In the genomic region with DNA sequence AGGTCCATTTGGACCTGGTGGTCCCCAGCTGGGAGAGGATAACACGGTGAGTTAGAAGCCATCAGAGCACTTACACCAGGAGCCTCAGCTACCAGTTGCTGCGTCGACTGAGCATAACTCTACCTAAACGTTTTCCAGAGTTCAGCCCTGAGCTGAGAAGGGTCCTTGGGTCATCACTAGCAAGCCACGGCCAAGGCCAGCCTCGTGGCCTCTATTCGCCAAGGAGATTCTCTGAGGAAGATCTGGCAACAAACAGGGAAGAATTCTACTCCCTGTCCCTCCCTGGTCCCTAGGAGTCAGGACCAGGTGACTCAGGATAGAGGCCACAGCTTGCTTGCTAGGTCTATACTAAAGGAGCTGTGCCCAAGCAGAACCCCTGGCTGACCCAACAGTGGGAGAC, we compare ENCODE assay signal across 24 mouse cellular contexts. TPM values are rescaled to one million over a fixed set of nuclear protein-coding genes. Genes with fewer than 3 reads are reported as not detected.
DNase-seq lines count a peak whose midpoint lies in the region; ATAC-seq and TF ChIP-seq lines count a peak whose summit lies in the region.
"Had no signal": no experiment of that assay in that cellular context is flagged by ENCODE, and none has a peak within 500 bp of the region (broad histone marks: within the 10 kb centered on the region; RNA-seq: fewer than 3 reads in every experiment).

No protein-coding gene starts in this region.

- H3K9me3 ChIP-seq in lung, embryonic 16.5 days (ENCODE audit: control insufficient read depth, low read length) = no peaks in the 10 kb centered on the region
- H3K9me3 ChIP-seq in limb, embryonic 13.5 days = no peaks in the 10 kb centered on the region
- H3K9me3 ChIP-seq: heart, embryonic 15.5 days; hindbrain, embryonic 13.5 days; megakaryocyte, embryonic 14.5 days had no signal

- TF ChIP-seq CTCF in gastrocnemius, adult 2 months (IDR thresholded peaks at IDR 0.05) = no peak

- H3K27ac ChIP-seq in gastrocnemius, adult 2 months = peak overlapping the region; percentile 66
- peak overlapping the region; percentile 86 for H3K27ac ChIP-seq in lung, embryonic 16.5 days (ENCODE audit: low read length)
- H3K27ac ChIP-seq in limb, embryonic 13.5 days = peak overlapping the region; percentile 22; the same call in 1 of the 2 replicates
- H3K27ac ChIP-seq: heart, adult 2 months; heart, embryonic 15.5 days; hindbrain, embryonic 13.5 days; left cerebral cortex, adult 2 months had no signal

- ATAC-seq in lung, embryonic 16.5 days (ENCODE audit: low read depth) = no peak
- ATAC-seq in limb, embryonic 13.5 days (ENCODE audit: low FRiP score, low read depth) = no peak
- ATAC-seq: liver, postnatal 0 days had no signal

- H3K4me1 ChIP-seq in lung, embryonic 16.5 days (replicated peaks; ENCODE audit: control insufficient read depth, insufficient read depth, low read length) = peaks cover 21% of the 10 kb centered on the region
- peaks cover 8% of the 10 kb centered on the region for H3K4me1 ChIP-seq in limb, embryonic 13.5 days
- H3K4me1 ChIP-seq: megakaryocyte, embryonic 14.5 days had no signal

- no peaks in the 10 kb centered on the region for H3K27me3 ChIP-seq in lung, embryonic 16.5 days (ENCODE audit: control insufficient read depth, insufficient read depth, low read depth, low read length)
- no peaks in the 10 kb centered on the region for H3K27me3 ChIP-seq in limb, embryonic 13.5 days
- H3K27me3 ChIP-seq: heart, embryonic 15.5 days; hindbrain, embryonic 13.5 days; megakaryocyte, embryonic 14.5 days had no signal

- peaks cover 16% of the 10 kb centered on the region for H3K36me3 ChIP-seq in lung, embryonic 16.5 days (ENCODE audit: control insufficient read depth, insufficient read depth, low read length)
- peaks cover 93% of the 10 kb centered on the region for H3K36me3 ChIP-seq in limb, embryonic 13.5 days

- DNase-seq in gastrocnemius, adult 2 months = no peak
- DNase-seq in gastrocnemius, postnatal 36 days = no peak
- DNase-seq in lung, postnatal 4 days = no peak
- DNase-seq in urinary bladder, postnatal 14 days (ENCODE audit: low spot score) = no peak
- DNase-seq in left cerebral cortex, adult 11 months (ENCODE audit: low spot score) = no peak
- DNase-seq: adrenal gland, postnatal 25 days; cerebellum, adult 8-10 months; cerebellum, postnatal 36 days; heart, adult 2 months; heart, postnatal 36 days; kidney, adult 9 months; kidney, postnatal 36 days; liver, postnatal 0 days; midbrain, embryonic 14.5 days; right cerebral cortex, postnatal 14 days; thymus, postnatal 36 days had no signal

- no peak overlapping the region for H3K9ac ChIP-seq in lung, embryonic 16.5 days (ENCODE audit: low read length)
- no peak overlapping the region for H3K9ac ChIP-seq in limb, embryonic 13.5 days
- H3K9ac ChIP-seq: heart, embryonic 15.5 days; liver, postnatal 0 days had no signal

- no peak overlapping the region for H3K4me2 ChIP-seq in lung, embryonic 16.5 days (ENCODE audit: low read depth, low read length)
- H3K4me2 ChIP-seq in limb, embryonic 13.5 days (replicated peaks) = no peak overlapping the region
- H3K4me2 ChIP-seq: heart, embryonic 15.5 days; hindbrain, embryonic 13.5 days; liver, embryonic 11.5 days had no signal

- WGBS in lung, embryonic 16.5 days = 86% methylated on average over 7 of the region's 7 CpGs
- 79% methylated on average over 7 of the region's 7 CpGs for WGBS in limb, embryonic 13.5 days

- intact Hi-C loops in gastrocnemius, adult 2 months (cut with DNase I) = loop anchor here (5.0 kb wide), 1 partner anchor 115 kb away; a partner anchor contains a TSS
- intact Hi-C loops in gastrocnemius, postnatal 36 days (cut with DNase I) = loop anchor here (2.0 to 5.0 kb wide), 2 partner anchors 15 to 115 kb away; a partner anchor contains a TSS

- no peak overlapping the region for H3K4me3 ChIP-seq in gastrocnemius, adult 2 months
- H3K4me3 ChIP-seq in lung, embryonic 16.5 days (ENCODE audit: low read length) = no peak overlapping the region
- H3K4me3 ChIP-seq in limb, embryonic 13.5 days = no peak overlapping the region
- H3K4me3 ChIP-seq: heart, adult 2 months; heart, embryonic 15.5 days; hindbrain, embryonic 13.5 days; left cerebral cortex, adult 2 months; megakaryocyte, embryonic 14.5 days had no signal

RNA-seq across cellular contexts. Expression of a gene that starts 14.2 kb away (rescaled TPM):
- total RNA-seq in gastrocnemius, adult 2 months (2021) = under 1 TPM in 1 of 2 experiments, not detected in 1; 0.14 TPM
- total RNA-seq in gastrocnemius, postnatal 36 days (2021) = under 1 TPM; 0.23 to 0.39 TPM
- polyA plus RNA-seq in lung, embryonic 16.5 days (2015; fragmentation: Nextera tagmentation; extraction: Ambion mirVana) = 0.69 and 0.93 TPM in 2 replicates
- polyA plus RNA-seq in limb, embryonic 13.5 days (2015; fragmentation: Nextera tagmentation; extraction: Ambion mirVana) = 0.69 and 1.4 TPM in 2 replicates
- polyA plus RNA-seq: liver, postnatal 0 days had no signal

RNA-seq across cellular contexts. Expression of a gene that starts 15.3 kb away (rescaled TPM):
- 10 to 100 TPM; 37.2 to 43.8 TPM for total RNA-seq in gastrocnemius, adult 2 months (2021)
- 10 to 100 TPM; 35.4 to 43.6 TPM for total RNA-seq in gastrocnemius, postnatal 36 days (2021)
- polyA plus RNA-seq in lung, embryonic 16.5 days (2015; fragmentation: Nextera tagmentation; extraction: Ambion mirVana) = 39.1 and 40.8 TPM in 2 replicates
- 61.3 and 68.2 TPM in 2 replicates for polyA plus RNA-seq in limb, embryonic 13.5 days (2015; fragmentation: Nextera tagmentation; extraction: Ambion mirVana)

RNA-seq across cellular contexts. Expression of a gene that starts 19.6 kb away (rescaled TPM):
- total RNA-seq in gastrocnemius, adult 2 months (2021) = 10 to 100 TPM; 55.8 to 59.5 TPM
- total RNA-seq in gastrocnemius, postnatal 36 days (2021) = 10 to 100 TPM; 48.7 to 58.4 TPM
- polyA plus RNA-seq in lung, embryonic 16.5 days (2015; fragmentation: Nextera tagmentation; extraction: Ambion mirVana) = 114 and 120 TPM in 2 replicates
- 104 and 110 TPM in 2 replicates for polyA plus RNA-seq in limb, embryonic 13.5 days (2015; fragmentation: Nextera tagmentation; extraction: Ambion mirVana)

RNA-seq across cellular contexts. Expression of a gene that starts 19.7 kb away (rescaled TPM):
- 10 to 100 TPM; 13.7 to 14.5 TPM for total RNA-seq in gastrocnemius, adult 2 months (2021)
- total RNA-seq in gastrocnemius, postnatal 36 days (2021) = 10 to 100 TPM; 11.8 to 13.5 TPM
- polyA plus RNA-seq in lung, embryonic 16.5 days (2015; fragmentation: Nextera tagmentation; extraction: Ambion mirVana) = 90.6 and 91.2 TPM in 2 replicates
- polyA plus RNA-seq in limb, embryonic 13.5 days (2015; fragmentation: Nextera tagmentation; extraction: Ambion mirVana) = 103 and 105 TPM in 2 replicates

RNA-seq across cellular contexts. Expression of a gene that starts 29.7 kb away (rescaled TPM):
- total RNA-seq in gastrocnemius, adult 2 months (2021) = not detected
- total RNA-seq in gastrocnemius, postnatal 36 days (2021) = under 1 TPM in 1 of 2 experiments, not detected in 1; 0.49 TPM
- 3.1 and 4.0 TPM in 2 replicates for polyA plus RNA-seq in lung, embryonic 16.5 days (2015; fragmentation: Nextera tagmentation; extraction: Ambion mirVana)
- 8.8 and 11.0 TPM in 2 replicates for polyA plus RNA-seq in limb, embryonic 13.5 days (2015; fragmentation: Nextera tagmentation; extraction: Ambion mirVana)
- total RNA-seq: adrenal gland, postnatal 25 days; gastrocnemius, adult 18-20 months had no signal
- polyA plus RNA-seq: liver, postnatal 0 days had no signal

Comparison
In these comparisons a context has a peak if more than half of its experiments do, and no peak if none do; other contexts are left out.
1. H3K27ac ChIP-seq: peak in every context shown above with its lines; median percentile 86 in lung, embryonic 16.5 days; 66 in gastrocnemius, adult 2 months; 22 in limb, embryonic 13.5 days.